12 mouse cellular contexts compared by ENCODE assay signal in genomic region chr2:126551896-126552295, GRCm38 (mm10). TPM values are rescaled to one million over a fixed set of nuclear protein-coding genes. Genes with fewer than 3 reads are reported as not detected.
DNase-seq lines count a peak whose midpoint lies in the region; ATAC-seq and TF ChIP-seq lines count a peak whose summit lies in the region.
"Had no signal": no experiment of that assay in that cellular context is flagged by ENCODE, and none has a peak within 500 bp of the region (broad histone marks: within the 10 kb centered on the region; RNA-seq: fewer than 3 reads in every experiment).

No protein-coding gene starts in this region.

- no peak for ATAC-seq in forebrain, embryonic 12.5 days (ENCODE audit: low FRiP score)
- no peak for ATAC-seq in liver, embryonic 12.5 days
- ATAC-seq in hindbrain, embryonic 16.5 days: no peak
- ATAC-seq in midbrain, embryonic 16.5 days: no peak
- no peak for ATAC-seq in lung, postnatal 0 days

- no peaks in the 10 kb centered on the region for H3K36me3 ChIP-seq in forebrain, embryonic 12.5 days (replicated peaks)
- H3K36me3 ChIP-seq in forebrain, embryonic 10.5 days (replicated peaks): no peaks in the 10 kb centered on the region
- H3K36me3 ChIP-seq in liver, adult 2 months (ENCODE audit: control insufficient read depth, insufficient read depth, low read length): peaks cover 30% of the 10 kb centered on the region
- H3K36me3 ChIP-seq in liver, embryonic 12.5 days: no peaks in the 10 kb centered on the region
- H3K36me3 ChIP-seq in hindbrain, embryonic 16.5 days (ENCODE audit: control insufficient read depth, insufficient read depth, low read length): no peaks in the 10 kb centered on the region
- H3K36me3 ChIP-seq in midbrain, embryonic 16.5 days (ENCODE audit: control insufficient read depth, insufficient read depth, low read length): no peaks in the 10 kb centered on the region
- H3K36me3 ChIP-seq in lung, postnatal 0 days (ENCODE audit: insufficient read depth, low read length): no peaks in the 10 kb centered on the region
- H3K36me3 ChIP-seq: limb, embryonic 12.5 days had no signal

- H3K9me3 ChIP-seq in forebrain, embryonic 12.5 days: no peaks in the 10 kb centered on the region
- H3K9me3 ChIP-seq in forebrain, embryonic 10.5 days: no peaks in the 10 kb centered on the region
- no peaks in the 10 kb centered on the region for H3K9me3 ChIP-seq in liver, embryonic 12.5 days (replicated peaks)
- H3K9me3 ChIP-seq in hindbrain, embryonic 16.5 days (ENCODE audit: control insufficient read depth, low read length): no peaks in the 10 kb centered on the region
- H3K9me3 ChIP-seq in midbrain, embryonic 16.5 days (replicated peaks; ENCODE audit: control insufficient read depth, low read length, poor library complexity, severe bottlenecking): no peaks in the 10 kb centered on the region
- H3K9me3 ChIP-seq in lung, postnatal 0 days (ENCODE audit: low read length): no peaks in the 10 kb centered on the region
- H3K9me3 ChIP-seq: limb, embryonic 12.5 days had no signal

- H3K4me2 ChIP-seq in forebrain, embryonic 12.5 days: peak overlapping the region; percentile 98; the same call in 1 of the 2 replicates
- no peak overlapping the region; the same call in 1 of the 2 replicates for H3K4me2 ChIP-seq in liver, embryonic 12.5 days
- H3K4me2 ChIP-seq in hindbrain, embryonic 16.5 days (ENCODE audit: low read length): peak overlapping the region; percentile 96
- peak overlapping the region; percentile 83 for H3K4me2 ChIP-seq in midbrain, embryonic 16.5 days (ENCODE audit: low read length)
- H3K4me2 ChIP-seq in lung, postnatal 0 days (replicated peaks; ENCODE audit: low read depth, low read length): no peak overlapping the region

- WGBS in forebrain, embryonic 12.5 days: 21% methylated on average over 5 of the region's 5 CpGs
- WGBS in forebrain, embryonic 10.5 days: 19% methylated on average over 5 of the region's 5 CpGs
- WGBS in liver, adult 2 months: 12% methylated on average over 5 of the region's 5 CpGs
- 6% methylated on average over 5 of the region's 5 CpGs for WGBS in liver, embryonic 12.5 days (ENCODE audit: insufficient replicate concordance)
- WGBS in hindbrain, embryonic 16.5 days: 33% methylated on average over 5 of the region's 5 CpGs
- 21% methylated on average over 5 of the region's 5 CpGs for WGBS in midbrain, embryonic 16.5 days
- 23% methylated on average over 5 of the region's 5 CpGs for WGBS in lung, postnatal 0 days

- no peak for TF ChIP-seq EP300 in lung, postnatal 0 days (IDR thresholded peaks at IDR 0.05)

- no peak overlapping the region for H3K9ac ChIP-seq in forebrain, embryonic 12.5 days
- H3K9ac ChIP-seq in liver, adult 2 months (ENCODE audit: low read depth, low read length): peak overlapping the region; percentile 64
- no peak overlapping the region for H3K9ac ChIP-seq in liver, embryonic 12.5 days
- H3K9ac ChIP-seq in hindbrain, embryonic 16.5 days (ENCODE audit: low read depth, low read length): no peak overlapping the region
- H3K9ac ChIP-seq in midbrain, embryonic 16.5 days (ENCODE audit: low read depth, low read length): no peak overlapping the region
- no peak overlapping the region for H3K9ac ChIP-seq in lung, postnatal 0 days (replicated peaks; ENCODE audit: low read depth)
- H3K9ac ChIP-seq: limb, embryonic 12.5 days had no signal

- no peak for DNase-seq in forebrain, embryonic 10.5 days (ENCODE audit: extremely low spot score, low spot score)
- peak; percentile 46 for DNase-seq in liver, adult 2 months (ENCODE audit: extremely low read depth, low read depth, low spot score)
- no peak for DNase-seq in B cell, adult 2 months
- DNase-seq in lung, postnatal 0 days (ENCODE audit: low spot score): no peak
- DNase-seq: heart, adult 2 months; thymus, adult 18-20 months had no signal

- no peak for TF ChIP-seq CTCF in liver, adult 2 months (IDR thresholded peaks at IDR 0.05; ENCODE audit: low read depth, low read length)
- TF ChIP-seq CTCF in lung, postnatal 0 days (IDR thresholded peaks at IDR 0.05): no peak

- H3K27ac ChIP-seq in forebrain, embryonic 12.5 days: no peak overlapping the region
- no peak overlapping the region for H3K27ac ChIP-seq in forebrain, embryonic 10.5 days
- peak overlapping the region; percentile 94 for H3K27ac ChIP-seq in liver, adult 2 months (replicated peaks; ENCODE audit: insufficient read depth, low read depth, low read length)
- H3K27ac ChIP-seq in liver, embryonic 12.5 days: no peak overlapping the region
- no peak overlapping the region for H3K27ac ChIP-seq in hindbrain, embryonic 16.5 days (ENCODE audit: low read depth, low read length)
- no peak overlapping the region for H3K27ac ChIP-seq in midbrain, embryonic 16.5 days (ENCODE audit: low read length)
- no peak overlapping the region for H3K27ac ChIP-seq in lung, postnatal 0 days (ENCODE audit: low read length)
- H3K27ac ChIP-seq: heart, adult 2 months; limb, embryonic 12.5 days; macrophage had no signal

- TF ChIP-seq POLR2A in liver, adult 2 months (IDR thresholded peaks at IDR 0.05; ENCODE audit: extremely low read depth, insufficient read depth, low read length): no peak

- peaks cover 52% of the 10 kb centered on the region for H3K27me3 ChIP-seq in forebrain, embryonic 12.5 days
- peaks cover 67% of the 10 kb centered on the region for H3K27me3 ChIP-seq in forebrain, embryonic 10.5 days (ENCODE audit: poor library complexity, severe bottlenecking)
- no peaks in the 10 kb centered on the region for H3K27me3 ChIP-seq in liver, adult 2 months (ENCODE audit: control insufficient read depth, insufficient read depth, low read length)
- H3K27me3 ChIP-seq in liver, embryonic 12.5 days (replicated peaks): peaks cover 59% of the 10 kb centered on the region
- H3K27me3 ChIP-seq in hindbrain, embryonic 16.5 days (replicated peaks; ENCODE audit: control insufficient read depth, insufficient read depth, low read length): peaks cover 13% of the 10 kb centered on the region
- H3K27me3 ChIP-seq in midbrain, embryonic 16.5 days (ENCODE audit: control insufficient read depth, insufficient read depth, low read depth, low read length): peaks cover 4% of the 10 kb centered on the region; the same call in 1 of the 2 replicates
- peaks cover 28% of the 10 kb centered on the region for H3K27me3 ChIP-seq in lung, postnatal 0 days (replicated peaks; ENCODE audit: insufficient read depth, low read length)

- no peak overlapping the region for H3K4me3 ChIP-seq in forebrain, embryonic 12.5 days (replicated peaks)
- H3K4me3 ChIP-seq in forebrain, embryonic 10.5 days: no peak overlapping the region
- H3K4me3 ChIP-seq in liver, adult 2 months (ENCODE audit: insufficient read depth, low read depth, low read length): no peak overlapping the region
- H3K4me3 ChIP-seq in liver, embryonic 12.5 days: no peak overlapping the region
- no peak overlapping the region; the same call in 1 of the 2 replicates for H3K4me3 ChIP-seq in hindbrain, embryonic 16.5 days (ENCODE audit: low read length)
- peak overlapping the region; percentile 66; the same call in 1 of the 2 replicates for H3K4me3 ChIP-seq in midbrain, embryonic 16.5 days (ENCODE audit: low read depth, low read length)
- H3K4me3 ChIP-seq in lung, postnatal 0 days (ENCODE audit: low read depth, low read length): no peak overlapping the region

- H3K79me2 ChIP-seq in liver, adult 2 months (ENCODE audit: control insufficient read depth, insufficient read depth, low read length): peaks cover 28% of the 10 kb centered on the region

- peaks cover 14% of the 10 kb centered on the region for H3K4me1 ChIP-seq in forebrain, embryonic 12.5 days
- H3K4me1 ChIP-seq in forebrain, embryonic 10.5 days: peaks cover 24% of the 10 kb centered on the region
- H3K4me1 ChIP-seq in liver, adult 2 months (ENCODE audit: control insufficient read depth, insufficient read depth, low read length): peaks cover 16% of the 10 kb centered on the region
- peaks cover 13% of the 10 kb centered on the region for H3K4me1 ChIP-seq in liver, embryonic 12.5 days
- H3K4me1 ChIP-seq in hindbrain, embryonic 16.5 days (ENCODE audit: control insufficient read depth, insufficient read depth, low read depth, low read length): peaks cover 6% of the 10 kb centered on the region; the same call in 1 of the 2 replicates
- H3K4me1 ChIP-seq in midbrain, embryonic 16.5 days (ENCODE audit: control insufficient read depth, insufficient read depth, low read length): peaks cover 5% of the 10 kb centered on the region; the same call in 1 of the 2 replicates
- no peaks in the 10 kb centered on the region; the same call in 1 of the 2 replicates for H3K4me1 ChIP-seq in lung, postnatal 0 days (ENCODE audit: insufficient read depth, low read depth, low read length)

RNA-seq across cellular contexts. Expression of gene Slc27a2, which starts 0.3 kb away (rescaled TPM):
- polyA plus RNA-seq in forebrain, embryonic 12.5 days (2016; fragmentation: Nextera tagmentation; extraction: Ambion mirVana): 5.2 and 8.8 TPM in 2 replicates
- 3.1 TPM in 2 replicates for polyA plus RNA-seq in forebrain, embryonic 10.5 days (2016; fragmentation: Nextera tagmentation; extraction: Ambion mirVana)
- total RNA-seq in liver, adult 2 months (2014; rRNA removed): 1,190 and 1,397 TPM in 2 replicates
- 912 and 1,036 TPM in 2 replicates for polyA plus RNA-seq in liver, adult 2 months (2012; rRNA removed)
- polyA plus RNA-seq in liver, embryonic 12.5 days (2016; fragmentation: Nextera tagmentation; extraction: Ambion mirVana): 53.1 and 56.3 TPM in 2 replicates
- 12.4 and 12.7 TPM in 2 replicates for polyA plus RNA-seq in hindbrain, embryonic 16.5 days (2015; fragmentation: Nextera tagmentation; extraction: Ambion mirVana)
- 14.0 and 14.6 TPM in 2 replicates for polyA plus RNA-seq in midbrain, embryonic 16.5 days (2015; fragmentation: Nextera tagmentation; extraction: Ambion mirVana)
- polyA plus RNA-seq in lung, postnatal 0 days (2015; fragmentation: Nextera tagmentation; extraction: Ambion mirVana): 1.0 and 1.2 TPM in 2 replicates
- polyA plus RNA-seq: macrophage had no signal

RNA-seq across cellular contexts. Expression of gene Atp8b4, which starts 51.4 kb away (rescaled TPM):
- polyA plus RNA-seq in forebrain, embryonic 12.5 days (2016; fragmentation: Nextera tagmentation; extraction: Ambion mirVana): 0.93 and 2.5 TPM in 2 replicates
- 0.50 and 0.99 TPM in 2 replicates for polyA plus RNA-seq in forebrain, embryonic 10.5 days (2016; fragmentation: Nextera tagmentation; extraction: Ambion mirVana)
- 0.55 and 0.87 TPM in 2 replicates for total RNA-seq in liver, adult 2 months (2014; rRNA removed)
- polyA plus RNA-seq in liver, adult 2 months (2012; rRNA removed): 0.21 and 0.31 TPM in 2 replicates
- 2.2 and 2.5 TPM in 2 replicates for polyA plus RNA-seq in liver, embryonic 12.5 days (2016; fragmentation: Nextera tagmentation; extraction: Ambion mirVana)
- polyA plus RNA-seq in hindbrain, embryonic 16.5 days (2015; fragmentation: Nextera tagmentation; extraction: Ambion mirVana): 0.11 and 0.15 TPM in 2 replicates
- not detected in 2 replicates for polyA plus RNA-seq in midbrain, embryonic 16.5 days (2015; fragmentation: Nextera tagmentation; extraction: Ambion mirVana)
- polyA plus RNA-seq in lung, postnatal 0 days (2015; fragmentation: Nextera tagmentation; extraction: Ambion mirVana): 1.4 and 1.7 TPM in 2 replicates

Comparison
In these comparisons a context has a peak if more than half of its experiments do, and no peak if none do; other contexts are left out.
1. RNA of gene Slc27a2, which starts 0.3 kb away (polyA plus RNA-seq): 912 to 1,036 TPM in liver, adult 2 months; 53.1 to 56.3 TPM in liver, embryonic 12.5 days, 14.0 to 14.6 TPM in midbrain, embryonic 16.5 days, 12.4 to 12.7 TPM in hindbrain, embryonic 16.5 days, 5.2 to 8.8 TPM in forebrain, embryonic 12.5 days, 3.1 TPM in forebrain, embryonic 10.5 days and 1.0 to 1.2 TPM in lung, postnatal 0 days; every median in the first group is over 10 times any median in the second.
2. H3K4me2 ChIP-seq: peak in forebrain, embryonic 12.5 days (single experiment), hindbrain, embryonic 16.5 days (single experiment) and midbrain, embryonic 16.5 days (single experiment); none in liver, embryonic 12.5 days (single experiment) and lung, postnatal 0 days (single experiment).